8 mouse cellular contexts compared by ENCODE assay signal in genomic region chr15:10485484-10486364, GRCm38 (mm10). TPM values are rescaled to one million over a fixed set of nuclear protein-coding genes. Genes with fewer than 3 reads are reported as not detected.
DNase-seq lines count a peak whose midpoint lies in the region; ATAC-seq lines count a peak whose summit lies in the region.

Gene Brix1, minus strand, starts transcription at chr15:10485947.
Gene Rad1, plus strand, starts transcription at chr15:10486018.

- peaks cover 32% of the 10 kb centered on the region for H3K36me3 ChIP-seq in hindbrain, embryonic 14.5 days (replicated peaks; ENCODE audit: control insufficient read depth, insufficient read depth)

- peak within 1 kb of the TSS; percentile 82 for H3K4me3 ChIP-seq in hindbrain, embryonic 14.5 days (replicated peaks; ENCODE audit: low read length)

- peak within 1 kb of the TSS; percentile 80 for H3K9ac ChIP-seq in hindbrain, embryonic 14.5 days

- H3K27ac ChIP-seq in hindbrain, embryonic 14.5 days = peak within 1 kb of the TSS; percentile 75

- H3K27me3 ChIP-seq in hindbrain, embryonic 14.5 days (ENCODE audit: control insufficient read depth, insufficient read depth, low read length) = no peaks in the 10 kb centered on the region

- DNase-seq in R1 (ENCODE audit: low read depth, low spot score) = peak; percentile 98
- DNase-seq in cerebellum, postnatal 25 days = peak; percentile 95
- peak; percentile 92 to 94 for DNase-seq in frontal cortex, postnatal 25 days (ENCODE audit: low spot score in 2 of 2)
- peak; percentile 95 for DNase-seq in hindbrain, embryonic 14.5 days (ENCODE audit: low spot score)
- DNase-seq in layer of hippocampus, postnatal 36 days = peak; percentile 92 to 93
- peak; percentile 98 for DNase-seq in lung, postnatal 36 days
- peak; percentile 98 for DNase-seq in retina, postnatal 1 day
- peak; percentile 89 to 90 for DNase-seq in urinary bladder, adult 18-20 months (ENCODE audit: low spot score in 2 of 2)

- H3K9me3 ChIP-seq in hindbrain, embryonic 14.5 days (ENCODE audit: control insufficient read depth, low read length) = no peaks in the 10 kb centered on the region

- peak; percentile 100 for ATAC-seq in hindbrain, embryonic 14.5 days (ENCODE audit: low FRiP score)

- WGBS in hindbrain, embryonic 14.5 days = under 1% methylated on average over 58 of the region's 58 CpGs

- H3K4me2 ChIP-seq in hindbrain, embryonic 14.5 days (replicated peaks) = peak within 1 kb of the TSS; percentile 78

- peaks cover 20% of the 10 kb centered on the region for H3K4me1 ChIP-seq in hindbrain, embryonic 14.5 days (replicated peaks; ENCODE audit: control insufficient read depth, insufficient read depth, low read length)

RNA-seq across cellular contexts. Expression of gene Brix1, which starts in this region (rescaled TPM):
- polyA plus RNA-seq in hindbrain, embryonic 14.5 days (2014; fragmentation: Nextera tagmentation; extraction: Ambion mirVana) = 61.3 and 66.5 TPM in 2 replicates
- total RNA-seq in layer of hippocampus, postnatal 36 days (2021) = 10 to 100 TPM; 26.6 to 27.4 TPM

RNA-seq across cellular contexts. Expression of gene Rad1, which starts in this region (rescaled TPM):
- 13.4 and 14.9 TPM in 2 replicates for polyA plus RNA-seq in hindbrain, embryonic 14.5 days (2014; fragmentation: Nextera tagmentation; extraction: Ambion mirVana)
- 10 to 100 TPM; 12.7 to 13.5 TPM for total RNA-seq in layer of hippocampus, postnatal 36 days (2021)

Comparison
In these comparisons a context has a peak if more than half of its experiments do, and no peak if none do; other contexts are left out.
1. Peak in every context shown above with its lines: DNase-seq, ATAC-seq, H3K4me3 ChIP-seq and H3K27ac ChIP-seq.